Mouse (Mus musculus): ENCODE data around the gene Fars2. TPM values are rescaled to one million over a fixed set of nuclear protein-coding genes. Genes with fewer than 3 reads are reported as not detected.
"Not testable (repeated sequence)": the region's sequence is repeated elsewhere in the genome, so short reads cannot be mapped to it uniquely, and the experiment has no call there.

Gene Fars2
- polyA plus RNA-seq, 1 experiment from 2014 or later: 30.6 TPM

DNA sequence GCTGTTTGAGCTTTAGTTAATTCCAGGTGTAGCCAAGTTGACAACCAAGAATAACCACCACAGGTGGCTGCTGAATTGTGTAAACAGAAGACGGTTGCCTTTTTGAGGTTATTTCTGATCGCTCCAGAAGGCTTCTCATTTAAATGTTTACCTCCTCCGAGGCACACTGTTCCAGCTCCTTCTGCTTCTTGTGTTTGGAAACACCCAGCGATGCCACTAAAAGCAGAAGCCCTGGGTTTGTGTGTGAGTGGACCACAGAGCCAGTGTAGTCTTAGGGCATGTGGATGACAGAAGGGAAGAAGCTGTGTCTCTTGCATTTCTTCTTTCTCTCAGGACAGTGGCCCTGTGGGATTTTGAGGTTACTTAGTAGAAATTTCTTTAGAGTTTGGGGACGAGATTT is 33.1 kb downstream of the Fars2 start:
- WGBS: 71% methylated on average over 5 of the region's 5 CpGs
- Histone ChIP-seq H3K9ac (no peak overlapping the region), H3K4me3 (no peak overlapping the region), H3K27ac (no peak overlapping the region), H3K4me1 (peaks cover 4% of the 10 kb centered on the region), H3K9me3 (no peaks in the 10 kb centered on the region), H3K36me3 (no peaks in the 10 kb centered on the region), H3K27me3 (replicated peaks) (no peaks in the 10 kb centered on the region), H3K4me2 (replicated peaks) (no peak overlapping the region)
- ATAC-seq (ENCODE audit: low FRiP score, low read depth): no peak

GRCm38 (mm10) chr13:36152728-36153498 is 35.7 kb downstream of the Fars2 start:
- Histone ChIP-seq H3K4me1 (peaks cover 4% of the 10 kb centered on the region), H3K9me3 (no peaks in the 10 kb centered on the region), H3K9ac (no peak overlapping the region), H3K27ac (no peak overlapping the region), H3K4me2 (replicated peaks) (no peak overlapping the region), H3K27me3 (replicated peaks) (no peaks in the 10 kb centered on the region), H3K36me3 (no peaks in the 10 kb centered on the region), H3K4me3 (no peak overlapping the region)
- WGBS: 85% methylated on average over 5 of the region's 5 CpGs
- no peak for ATAC-seq (ENCODE audit: low FRiP score, low read depth)

DNA sequence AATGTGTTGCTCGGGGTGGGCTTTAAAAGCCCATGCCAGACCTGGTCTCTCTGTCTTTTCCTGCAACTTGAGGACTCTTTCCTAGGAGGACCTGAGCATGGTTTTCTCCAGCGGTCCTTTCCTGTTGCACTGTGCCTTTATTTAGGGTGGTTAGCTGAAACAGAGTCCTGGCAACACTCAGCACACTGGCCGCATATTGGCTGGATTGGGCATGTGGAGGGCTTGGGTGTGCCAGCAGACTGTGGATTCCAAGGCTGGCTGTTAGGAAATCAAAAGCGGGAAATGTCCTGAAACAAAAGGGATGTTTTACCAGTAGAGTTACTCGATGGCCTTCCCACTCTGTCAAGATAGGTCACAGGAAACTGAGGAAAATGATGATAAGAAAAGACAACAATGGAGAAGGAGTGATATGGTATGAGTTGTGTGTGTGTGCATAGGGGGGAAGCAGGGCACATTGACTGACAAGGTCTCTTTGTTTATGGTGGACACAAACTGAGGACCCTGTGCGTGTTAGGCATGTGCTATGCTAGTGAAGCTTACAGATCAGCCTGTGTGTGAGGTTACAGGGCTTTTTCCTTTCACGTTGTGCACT is 39.2 kb downstream of the Fars2 start:
- Histone ChIP-seq H3K9me3 (no peaks in the 10 kb centered on the region), H3K9ac (no peak overlapping the region), H3K27ac (no peak overlapping the region), H3K4me1 (no peaks in the 10 kb centered on the region), H3K4me2 (replicated peaks) (no peak overlapping the region), H3K27me3 (replicated peaks) (no peaks in the 10 kb centered on the region), H3K36me3 (no peaks in the 10 kb centered on the region), H3K4me3 (no peak overlapping the region)
- no peak for ATAC-seq (ENCODE audit: low FRiP score, low read depth)
- 92% methylated on average over 7 of the region's 7 CpGs for WGBS

DNA sequence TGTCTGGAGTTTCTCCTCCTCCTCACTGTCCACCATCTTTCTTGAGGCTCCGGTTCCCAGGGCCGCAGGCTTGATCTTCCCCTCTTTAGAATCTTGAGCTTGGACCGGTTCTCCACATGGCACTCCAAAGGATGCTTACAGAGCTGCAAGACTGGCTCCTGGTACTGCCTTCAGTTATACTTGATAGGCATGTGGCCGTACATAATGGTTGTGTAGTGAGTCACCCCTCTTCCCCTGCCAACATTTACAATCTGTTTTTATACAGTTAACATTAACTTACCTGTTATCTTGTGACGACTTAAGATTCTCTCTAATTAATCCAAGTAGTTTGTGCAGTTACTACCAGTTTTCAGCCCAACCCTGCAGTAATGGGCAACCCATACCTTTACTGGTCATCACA is 46.2 kb downstream of the Fars2 start:
- Histone ChIP-seq H3K4me2 (replicated peaks) (no peak overlapping the region), H3K27ac (no peak overlapping the region), H3K27me3 (replicated peaks) (no peaks in the 10 kb centered on the region), H3K36me3 (no peaks in the 10 kb centered on the region), H3K4me3 (no peak overlapping the region), H3K4me1 (no peaks in the 10 kb centered on the region), H3K9me3 (no peaks in the 10 kb centered on the region), H3K9ac (no peak overlapping the region)
- WGBS: 94% methylated on average over 5 of the region's 5 CpGs
- no peak for ATAC-seq (ENCODE audit: low FRiP score, low read depth)

DNA sequence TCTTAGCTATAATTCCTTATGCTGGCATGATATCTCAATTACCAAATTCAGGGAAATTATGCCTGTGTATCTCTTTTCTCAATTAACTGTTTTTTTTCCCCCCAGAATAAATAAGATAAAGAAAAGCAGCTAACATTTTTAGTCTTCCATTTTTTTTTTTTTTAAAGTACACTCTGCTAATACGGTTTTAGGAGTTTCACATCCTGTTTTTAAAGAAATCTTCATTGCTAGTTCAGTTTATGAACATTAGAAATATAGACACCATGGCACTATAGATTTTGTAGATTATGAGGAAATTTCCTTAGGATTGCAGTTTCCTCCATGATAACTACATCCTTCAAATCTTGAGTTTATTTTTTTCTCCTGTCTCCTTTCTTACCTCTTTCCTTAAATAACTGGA is 46.7 kb downstream of the Fars2 start:
- ATAC-seq (ENCODE audit: low FRiP score, low read depth): no peak
- Histone ChIP-seq H3K4me3 (no peak overlapping the region), H3K4me2 (replicated peaks) (no peak overlapping the region), H3K4me1 (no peaks in the 10 kb centered on the region), H3K27me3 (replicated peaks) (no peaks in the 10 kb centered on the region), H3K36me3 (no peaks in the 10 kb centered on the region), H3K27ac (no peak overlapping the region), H3K9ac (no peak overlapping the region), H3K9me3 (no peaks in the 10 kb centered on the region)
- 84% methylated on average over 1 of the region's 1 CpGs for WGBS

GRCm38 (mm10) chr13:36172981-36173380 is 55.8 kb downstream of the Fars2 start:
- not testable (repeated sequence) for H3K27ac ChIP-seq, H3K9ac ChIP-seq
- WGBS: 41% methylated on average over 2 of the region's 2 CpGs

GRCm38 (mm10) chr13:36174101-36174500 is 56.9 kb downstream of the Fars2 start:
- ATAC-seq (ENCODE audit: low FRiP score, low read depth): no peak
- Histone ChIP-seq H3K4me1 (no peaks in the 10 kb centered on the region), H3K4me3 (no peak overlapping the region), H3K9me3 (no peaks in the 10 kb centered on the region), H3K4me2 (replicated peaks) (no peak overlapping the region), H3K36me3 (no peaks in the 10 kb centered on the region), H3K27me3 (replicated peaks) (no peaks in the 10 kb centered on the region), H3K9ac (no peak overlapping the region), H3K27ac (no peak overlapping the region)
- 96% methylated on average over 5 of the region's 5 CpGs for WGBS

More at GRCm38 (mm10) chr13:36172981-36173380, 55.8 kb downstream of the Fars2 start:
- H3K4me3 ChIP-seq; H3K4me1 ChIP-seq; H3K9me3 ChIP-seq; H3K4me2 ChIP-seq (replicated peaks); H3K36me3 ChIP-seq; ATAC-seq (ENCODE audit: low FRiP score, low read depth); H3K27me3 ChIP-seq (replicated peaks): not testable (repeated sequence)

DNA sequence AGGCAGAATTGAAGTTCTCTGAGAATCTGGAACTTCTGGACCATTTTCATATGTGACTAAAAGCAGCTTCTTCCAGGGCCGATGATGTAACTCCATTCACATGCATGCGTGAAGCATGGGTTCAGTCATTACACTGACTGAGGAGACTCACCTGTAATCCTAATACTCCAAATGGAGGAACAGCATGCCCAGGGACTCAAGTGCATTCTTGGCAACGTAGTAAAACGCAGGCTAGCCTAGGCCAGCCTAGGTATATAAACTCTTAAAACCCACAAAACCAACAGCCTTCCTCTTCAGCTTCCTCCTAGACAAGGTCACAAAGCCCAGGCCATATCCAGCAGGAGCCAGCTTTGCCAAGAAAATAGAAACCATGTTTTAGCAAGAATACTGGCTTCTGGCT is 57.6 kb downstream of the Fars2 start:
- Histone ChIP-seq H3K4me2 (replicated peaks) (no peak overlapping the region), H3K4me3 (no peak overlapping the region), H3K4me1 (no peaks in the 10 kb centered on the region), H3K36me3 (no peaks in the 10 kb centered on the region), H3K27ac (no peak overlapping the region), H3K27me3 (replicated peaks) (no peaks in the 10 kb centered on the region), H3K9ac (no peak overlapping the region), H3K9me3 (no peaks in the 10 kb centered on the region)
- no peak for ATAC-seq (ENCODE audit: low FRiP score, low read depth)
- 93% methylated on average over 4 of the region's 4 CpGs for WGBS

- Histone ChIP-seq H3K4me2 (replicated peaks) (no peak overlapping the region), H3K27ac (no peak overlapping the region), H3K27me3 (replicated peaks) (no peaks in the 10 kb centered on the region), H3K4me3 (no peak overlapping the region), H3K4me1 (no peaks in the 10 kb centered on the region), H3K9me3 (no peaks in the 10 kb centered on the region), H3K36me3 (no peaks in the 10 kb centered on the region), H3K9ac (no peak overlapping the region)
- no peak for ATAC-seq (ENCODE audit: low FRiP score, low read depth)
- 74% methylated on average over 2 of the region's 2 CpGs for WGBS
Measured at GRCm38 (mm10) chr13:36181231-36181630, 64.0 kb downstream of the Fars2 start.

GRCm38 (mm10) chr13:36190577-36190976 is 73.4 kb downstream of the Fars2 start:
- no peaks in the 10 kb centered on the region for H3K27me3 ChIP-seq (replicated peaks)
- H3K27ac ChIP-seq: no peak overlapping the region
- no peak overlapping the region for H3K4me3 ChIP-seq
- WGBS: 95% methylated on average over 2 of the region's 2 CpGs
- no peak overlapping the region for H3K4me2 ChIP-seq (replicated peaks)
- H3K9me3 ChIP-seq: no peaks in the 10 kb centered on the region
- no peaks in the 10 kb centered on the region; the same call in 1 of the 2 replicates for H3K4me1 ChIP-seq
- no peak overlapping the region for H3K9ac ChIP-seq
- ATAC-seq (ENCODE audit: low FRiP score, low read depth): no peak
- H3K36me3 ChIP-seq: no peaks in the 10 kb centered on the region

DNA sequence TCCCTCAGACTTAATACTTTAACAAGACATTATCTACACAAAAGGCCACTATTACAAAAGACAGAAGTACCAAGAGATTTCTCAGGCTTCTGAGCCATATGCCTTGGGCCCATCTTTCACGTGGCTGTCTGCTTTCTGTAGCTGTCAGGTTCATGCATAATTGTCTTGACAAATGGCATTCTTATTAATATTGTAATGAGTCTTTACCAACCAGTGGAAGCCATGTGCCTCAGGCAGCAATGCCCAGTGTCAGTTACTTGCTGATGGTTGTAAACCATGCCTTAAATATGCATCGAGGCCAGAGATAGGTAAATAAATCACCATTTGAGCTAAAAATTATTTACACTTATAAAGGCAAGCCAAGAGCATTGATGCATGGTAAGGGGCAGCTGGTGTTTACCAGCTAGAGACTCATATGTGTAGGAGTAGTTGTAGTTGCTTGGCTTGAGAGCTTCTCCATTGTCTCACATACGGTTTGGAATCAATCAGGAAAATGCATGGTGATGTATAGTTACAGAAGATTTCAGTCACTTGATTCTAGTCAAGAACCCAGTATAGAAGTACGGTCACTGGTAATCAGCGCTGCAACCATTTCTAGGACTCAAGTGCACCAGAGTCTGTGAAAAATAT is 76.4 kb downstream of the Fars2 start:
- Histone ChIP-seq H3K9ac (no peak overlapping the region), H3K27me3 (replicated peaks) (no peaks in the 10 kb centered on the region), H3K4me2 (replicated peaks) (no peak overlapping the region), H3K27ac (no peak overlapping the region), H3K4me1 (no peaks in the 10 kb centered on the region; the same call in 1 of the 2 replicates), H3K36me3 (no peaks in the 10 kb centered on the region), H3K9me3 (no peaks in the 10 kb centered on the region), H3K4me3 (no peak overlapping the region)
- WGBS: 59% methylated on average over 5 of the region's 5 CpGs
- peak; percentile 86 for ATAC-seq (ENCODE audit: low FRiP score, low read depth)

DNA sequence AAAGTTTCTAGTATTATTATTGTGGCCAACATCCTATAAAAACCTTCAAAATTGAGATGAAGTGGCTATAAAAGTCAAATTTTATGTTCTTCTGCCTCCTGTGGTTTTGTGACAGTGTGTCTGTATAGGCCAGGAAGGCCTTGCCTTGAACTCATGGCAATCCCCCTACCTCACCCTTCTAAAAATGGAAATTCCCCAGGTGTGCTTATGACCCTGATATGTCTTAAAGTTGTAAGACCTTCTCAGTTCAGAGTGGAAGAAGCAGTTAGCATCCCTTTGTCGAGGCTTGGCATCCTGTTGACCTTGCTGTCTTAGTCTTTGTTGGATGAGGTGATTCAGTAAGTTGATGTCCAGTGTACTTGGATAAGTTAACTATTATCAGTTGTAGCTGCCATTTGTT is 82.1 kb downstream of the Fars2 start:
- ATAC-seq (ENCODE audit: low FRiP score, low read depth): no peak
- H3K9ac ChIP-seq: no peak overlapping the region
- WGBS: 91% methylated on average over 1 of the region's 1 CpGs

More for the DNA sequence above, 82.1 kb downstream of the Fars2 start:
- no peak overlapping the region for H3K27ac ChIP-seq
- H3K9me3 ChIP-seq: no peaks in the 10 kb centered on the region
- no peaks in the 10 kb centered on the region for H3K36me3 ChIP-seq
- no peaks in the 10 kb centered on the region for H3K4me1 ChIP-seq
- H3K27me3 ChIP-seq (replicated peaks): no peaks in the 10 kb centered on the region
- H3K4me3 ChIP-seq: no peak overlapping the region
- no peak overlapping the region for H3K4me2 ChIP-seq (replicated peaks)

Measured in neural tube, embryonic 12.5 days (tissue).